Mouse (Mus musculus) Patski (cell line): ENCODE data around the gene Dohh. TPM values are rescaled to one million over a fixed set of nuclear protein-coding genes. Genes with fewer than 3 reads are reported as not detected.

ENCODE experiments used
- ATAC-seq: fragments of 100-300 bp; one replicate; pipeline ENCODE4 v1.8.0; 2021
- CTCF ChIA-PET: fragments of 350-600 bp; sonication (Branson Sonifier 250); formaldehyde crosslinking; loops from one replicate; lab custom pipeline; 2022; ENCODE audit warnings: inconsistent platforms; lab: Charles Lee
- POLR2A ChIA-PET: fragments of 350-600 bp; sonication (Branson Sonifier 250); formaldehyde crosslinking; loops from one replicate; lab custom pipeline; 2022; ENCODE audit warnings: antibody characterized with exemption, inconsistent platforms; lab: Charles Lee
- DNase-seq: peaks from one replicate; pipeline ENCODE4 v3.0.0-alpha.2; 2011; ENCODE audit warnings: low read depth, low spot score
- H3K27me3 ChIP-seq: fragments of 371-371 bp; one replicate; pipeline ENCODE4 v1.5.1; 2021
- CTCF ChIP-seq: fragments of 100-300 bp; IDR thresholded peaks from one replicate; pipeline ENCODE4 v1.5.1; 2021
- in situ Hi-C: fragments of 300-500 bp; cut with MboI; formaldehyde crosslinking; loops from 3 replicates; pipeline ENCODE4 v1.11.1; 2018; ENCODE audit warnings: low pct_unique_long_range_greater_than_20kb, mixed read lengths
- polyA plus RNA-seq: library from polyadenylated mRNA; unstranded; gene quantifications from one replicate; pipeline ENCODE4 v1.2.3, GENCODE M21; 2021

The Dohh gene
- polyA plus RNA-seq, 1 experiment from 2014 or later: 83.4 TPM

GRCm38 (mm10) chr10:81366477-81367206, 17.6 kb upstream of the Dohh start:
- DNase-seq: no peak
- in situ Hi-C loops: no loop called here
- ChIA-PET CTCF (no interaction called here), POLR2A (interaction anchor here (1.4 kb wide), 1 partner anchor 9 kb away, joined by 4 read pairs; no protein-coding TSS in a partner anchor)
- no peak for ATAC-seq
- no peaks in the 10 kb centered on the region for H3K27me3 ChIP-seq
- no peak for TF ChIP-seq CTCF

GRCm38 (mm10) chr10:81367207-81367495, 17.1 kb upstream of the Dohh start:
- CTCF ChIA-PET: no interaction called here
- in situ Hi-C loops: no loop called here
- no peak for TF ChIP-seq CTCF

GRCm38 (mm10) chr10:81375322-81375721, 8.9 kb upstream of the Dohh start:
- no peak for TF ChIP-seq CTCF
- no peaks in the 10 kb centered on the region for H3K27me3 ChIP-seq
- ChIA-PET CTCF (interaction anchor here (2.0 kb wide), 1 partner anchor 83 kb away, joined by 5 read pairs; the partner anchor contains the start of gene Pip5k1c), POLR2A (interaction anchor here (1.5 kb wide), 1 partner anchor 9 kb away, joined by 4 read pairs; the partner anchor contains the start of gene 4930404N11Rik)
- in situ Hi-C loops: no loop called here
- DNase-seq: no peak
- no peak for ATAC-seq

More at GRCm38 (mm10) chr10:81367207-81367495, 17.1 kb upstream of the Dohh start:
- POLR2A ChIA-PET: no interaction called here
- H3K27me3 ChIP-seq: no peaks in the 10 kb centered on the region
- no peak for DNase-seq
- no peak for ATAC-seq

GRCm38 (mm10) chr10:81376561-81377361, 7.5 kb upstream of the Dohh start:
- no peak for ATAC-seq
- ChIA-PET POLR2A (interaction anchor here (1.1 to 1.5 kb wide), 3 partner anchors 11 to 16 kb away, joined by 3 to 4 read pairs (median 3); partner anchors contain the start of gene 4930404N11Rik), CTCF (interaction anchor here (1.5 to 2.0 kb wide), 2 partner anchors 15 to 84 kb away, joined by 3 to 5 read pairs; partner anchors contain the start of gene Pip5k1c)
- TF ChIP-seq CTCF: no peak
- in situ Hi-C loops: no loop called here
- DNase-seq: no peak
- no peaks in the 10 kb centered on the region for H3K27me3 ChIP-seq

- ChIA-PET POLR2A (interaction anchor here (1.1 to 1.3 kb wide), 2 partner anchors 13 to 17 kb away, joined by 3 read pairs; no protein-coding TSS in a partner anchor), CTCF (interaction anchor here (1.5 to 2.0 kb wide), 2 partner anchors 16 to 85 kb away, joined by 3 to 5 read pairs; partner anchors contain the start of gene Pip5k1c)
- no peaks in the 10 kb centered on the region for H3K27me3 ChIP-seq
- in situ Hi-C loops: no loop called here
- no peak for DNase-seq
- ATAC-seq: no peak
- TF ChIP-seq CTCF: no peak
These were observed 6.9 kb upstream of the Dohh start for GRCm38 (mm10) chr10:81377362-81377664.

- peak; percentile 3 for ATAC-seq
- POLR2A ChIA-PET: interaction anchor here (1.0 to 1.3 kb wide), 3 partner anchors 14 to 75 kb away, joined by 3 to 4 read pairs (median 3); no protein-coding TSS in a partner anchor
These were observed 6.3 kb upstream of the Dohh start, which contains the start of gene Fzr1 for GRCm38 (mm10) chr10:81377793-81378552. Gene Fzr1, minus strand, starts transcription at chr10:81378516.

GRCm38 (mm10) chr10:81378553-81379182, 5.6 kb upstream of the Dohh start:
- H3K27me3 ChIP-seq: no peaks in the 10 kb centered on the region
- TF ChIP-seq CTCF: no peak
- peak; percentile 83 for ATAC-seq
- in situ Hi-C loops: no loop called here
- ChIA-PET POLR2A (interaction anchor here (0.7 to 1.0 kb wide), 2 partner anchors 74 to 197 kb away, joined by 4 read pairs; no protein-coding TSS in a partner anchor), CTCF (interaction anchor here (0.8 to 1.9 kb wide), 5 partner anchors 11 to 89 kb away, joined by 3 to 7 read pairs (median 3); partner anchors contain the start of gene Pip5k1c)
- peak; percentile 97 for DNase-seq

More at GRCm38 (mm10) chr10:81377793-81378552, 6.3 kb upstream of the Dohh start, which contains the start of gene Fzr1:
- H3K27me3 ChIP-seq: no peaks in the 10 kb centered on the region
- CTCF ChIA-PET: interaction anchor here (0.8 to 1.9 kb wide), 6 partner anchors 12 to 89 kb away, joined by 3 to 7 read pairs (median 3); partner anchors contain the start of gene Pip5k1c
- TF ChIP-seq CTCF: no peak
- DNase-seq: no peak
- in situ Hi-C loops: no loop called here

- CTCF ChIA-PET: interaction anchor here (0.8 to 1.9 kb wide), 5 partner anchors 11 to 90 kb away, joined by 3 to 7 read pairs (median 3); partner anchors contain the start of gene Pip5k1c
- in situ Hi-C loops: no loop called here
- no peak for ATAC-seq
These were observed 5.1 kb upstream of the Dohh start for GRCm38 (mm10) chr10:81379183-81379553.

GRCm38 (mm10) chr10:81379809-81380378, 4.3 kb upstream of the Dohh start:
- in situ Hi-C loops: no loop called here
- TF ChIP-seq CTCF: no peak
- no peak for ATAC-seq
- POLR2A ChIA-PET: interaction anchor here (0.6 kb wide), 1 partner anchor 35 kb away, joined by 5 read pairs; no protein-coding TSS in a partner anchor
- H3K27me3 ChIP-seq: no peaks in the 10 kb centered on the region
- DNase-seq: no peak
- CTCF ChIA-PET: interaction anchor here (0.8 to 1.4 kb wide), 3 partner anchors 10 to 29 kb away, joined by 3 to 4 read pairs (median 3); partner anchors contain the start of gene Hmg20b

More at GRCm38 (mm10) chr10:81379183-81379553, 5.1 kb upstream of the Dohh start:
- no peak for TF ChIP-seq CTCF
- POLR2A ChIA-PET: interaction anchor here (0.7 kb wide), 1 partner anchor 197 kb away, joined by 4 read pairs; no protein-coding TSS in a partner anchor
- H3K27me3 ChIP-seq: no peaks in the 10 kb centered on the region
- no peak for DNase-seq
